Mouse (Mus musculus) olfactory bulb, adult 2 months (tissue): ENCODE results near the gene Spred1.

Source experiments
- CTCF ChIP-seq: fragments of 200-500 bp; IDR thresholded peaks from 2 replicates; pipeline ENCODE4 v1.5.1; 2012; ENCODE audit warnings: low read depth, mild to moderate bottlenecking, low read length, moderate library complexity; ENCODE audit not compliant: insufficient read depth
- POLR2A ChIP-seq: fragments of 200-500 bp; IDR thresholded peaks from 2 replicates; pipeline ENCODE4 v1.6.1; 2012; ENCODE audit warnings: mild to moderate bottlenecking, low read depth, low read length, moderate library complexity; ENCODE audit not compliant: insufficient read depth

GRCm38 (mm10) chr2:117124839-117125238 is 3.7 kb downstream of the Spred1 start:
- TF ChIP-seq POLR2A (no peak), CTCF (no peak)
